Comparison of ENCODE assay signal across 9 mouse cellular contexts in genomic region chr7:46009578-46009977, GRCm38 (mm10). TPM values are rescaled to one million over a fixed set of nuclear protein-coding genes. Genes with fewer than 3 reads are reported as not detected.
DNase-seq lines count a peak whose midpoint lies in the region; ATAC-seq and TF ChIP-seq lines count a peak whose summit lies in the region.
"Had no signal": no experiment of that assay in that cellular context is flagged by ENCODE, and none has a peak within 500 bp of the region (broad histone marks: within the 10 kb centered on the region; RNA-seq: fewer than 3 reads in every experiment).

No protein-coding gene starts in this region.

- peak; percentile 95 for TF ChIP-seq RAD21 in MEL (IDR thresholded peaks at IDR 0.05; ENCODE audit: low read depth, low read length)

- no peaks in the 10 kb centered on the region for H3K79me2 ChIP-seq in MEL (ENCODE audit: control insufficient read depth, insufficient read depth, low read length, poor library complexity)

- no peak overlapping the region for H3K27ac ChIP-seq in MEL (ENCODE audit: control insufficient read depth, low read depth, low read length)
- H3K27ac ChIP-seq in forebrain, embryonic 14.5 days (ENCODE audit: low read depth, low read length), result no peak overlapping the region
- H3K27ac ChIP-seq in hindbrain, embryonic 15.5 days (replicated peaks), result no peak overlapping the region
- no peak overlapping the region for H3K27ac ChIP-seq in midbrain, embryonic 16.5 days (ENCODE audit: low read length)
- H3K27ac ChIP-seq in stomach, embryonic 15.5 days, result no peak overlapping the region

- H3K9me3 ChIP-seq in MEL (replicated peaks; ENCODE audit: insufficient read depth, low read length), result no peaks in the 10 kb centered on the region
- no peaks in the 10 kb centered on the region for H3K9me3 ChIP-seq in forebrain, embryonic 14.5 days (replicated peaks; ENCODE audit: control insufficient read depth, low read length)
- H3K9me3 ChIP-seq in hindbrain, embryonic 15.5 days, result no peaks in the 10 kb centered on the region
- H3K9me3 ChIP-seq in midbrain, embryonic 16.5 days (replicated peaks; ENCODE audit: control insufficient read depth, low read length, poor library complexity, severe bottlenecking), result no peaks in the 10 kb centered on the region
- no peaks in the 10 kb centered on the region for H3K9me3 ChIP-seq in stomach, embryonic 15.5 days

- H3K4me2 ChIP-seq in forebrain, embryonic 14.5 days (ENCODE audit: low read length), result no peak overlapping the region
- no peak overlapping the region for H3K4me2 ChIP-seq in hindbrain, embryonic 15.5 days
- H3K4me2 ChIP-seq in midbrain, embryonic 16.5 days (ENCODE audit: low read length), result no peak overlapping the region
- no peak overlapping the region for H3K4me2 ChIP-seq in stomach, embryonic 15.5 days

- H3K4me3 ChIP-seq in MEL (ENCODE audit: control insufficient read depth in 1 of 2, insufficient read depth in 1 of 2, low read depth in 2 of 2, low read length in 2 of 2), result no peak overlapping the region
- no peak overlapping the region for H3K4me3 ChIP-seq in forebrain, embryonic 14.5 days (ENCODE audit: low read depth, low read length)
- H3K4me3 ChIP-seq in hindbrain, embryonic 15.5 days, result no peak overlapping the region
- H3K4me3 ChIP-seq in midbrain, embryonic 16.5 days (ENCODE audit: low read depth, low read length), result no peak overlapping the region
- H3K4me3 ChIP-seq in stomach, embryonic 15.5 days (replicated peaks), result no peak overlapping the region

- H3K27me3 ChIP-seq in MEL (ENCODE audit: control insufficient read depth in 1 of 2, insufficient read depth in 2 of 2, low read length in 2 of 2), result no peaks in the 10 kb centered on the region
- no peaks in the 10 kb centered on the region for H3K27me3 ChIP-seq in forebrain, embryonic 14.5 days (replicated peaks; ENCODE audit: control insufficient read depth, insufficient read depth, low read length)
- H3K27me3 ChIP-seq in hindbrain, embryonic 15.5 days, result no peaks in the 10 kb centered on the region
- no peaks in the 10 kb centered on the region for H3K27me3 ChIP-seq in midbrain, embryonic 16.5 days (ENCODE audit: control insufficient read depth, insufficient read depth, low read depth, low read length)
- H3K27me3 ChIP-seq in stomach, embryonic 15.5 days (replicated peaks), result no peaks in the 10 kb centered on the region

- DNase-seq in 3T3-L1 (ENCODE audit: low read depth, low spot score) (peak; percentile 74), MEL (ENCODE audit: low read depth, low spot score) (peak; percentile 76)
- DNase-seq in cerebellum, adult 11-12 months, result peak; percentile 35
- DNase-seq in forebrain, embryonic 14.5 days (ENCODE audit: low spot score), result peak; percentile 84
- peak; percentile 41 to 46 for DNase-seq in left cerebral cortex, adult 8-10 months (ENCODE audit: low spot score in 2 of 2)

- H3K4me1 ChIP-seq in MEL (ENCODE audit: control insufficient read depth in 1 of 2, insufficient read depth in 2 of 2, low read length in 2 of 2), result peaks cover 0 to 4% of the 10 kb centered on the region in 2 experiments; a peak in 2 of 4 replicates
- no peaks in the 10 kb centered on the region; the same call in 1 of the 2 replicates for H3K4me1 ChIP-seq in forebrain, embryonic 14.5 days (ENCODE audit: control insufficient read depth, insufficient read depth, low read length)
- peaks cover 5% of the 10 kb centered on the region; the same call in 1 of the 2 replicates for H3K4me1 ChIP-seq in hindbrain, embryonic 15.5 days (replicated peaks)
- no peaks in the 10 kb centered on the region; the same call in 1 of the 2 replicates for H3K4me1 ChIP-seq in midbrain, embryonic 16.5 days (ENCODE audit: control insufficient read depth, insufficient read depth, low read length)
- peaks cover 14% of the 10 kb centered on the region for H3K4me1 ChIP-seq in stomach, embryonic 15.5 days

- ATAC-seq in forebrain, embryonic 14.5 days, result peak; percentile 71
- ATAC-seq in hindbrain, embryonic 15.5 days (ENCODE audit: low FRiP score, low read depth), result peak; percentile 52; the same call in 1 of the 2 replicates
- peak; percentile 59 for ATAC-seq in midbrain, embryonic 16.5 days
- peak; percentile 16; the same call in 1 of the 2 replicates for ATAC-seq in stomach, embryonic 15.5 days (ENCODE audit: insufficient read depth, low FRiP score, low read depth)

- TF ChIP-seq EP300 in MEL (IDR thresholded peaks at IDR 0.05; ENCODE audit: low read depth in 1 of 2, low read length in 2 of 2), result no peak

- 20% methylated on average over 5 of the region's 5 CpGs for WGBS in forebrain, embryonic 14.5 days
- WGBS in hindbrain, embryonic 15.5 days, result 16% methylated on average over 5 of the region's 5 CpGs
- WGBS in midbrain, embryonic 16.5 days, result 19% methylated on average over 5 of the region's 5 CpGs
- 13% methylated on average over 5 of the region's 5 CpGs for WGBS in stomach, embryonic 15.5 days

- TF ChIP-seq CTCF in MEL (IDR thresholded peaks at IDR 0.05 in 2 of 3, conservative IDR thresholded peaks at IDR 0.05 in 1 of 3; ENCODE audit: control insufficient read depth in 1 of 3, insufficient read depth in 1 of 3, low read depth in 2 of 3, low read length in 3 of 3, poor library complexity in 1 of 3, severe bottlenecking in 1 of 3), result peak; percentile 65 to 93 (median 74)

- no peak overlapping the region for H3K9ac ChIP-seq in MEL (ENCODE audit: control insufficient read depth, low read depth, low read length, poor library complexity, severe bottlenecking)
- no peak overlapping the region for H3K9ac ChIP-seq in forebrain, embryonic 14.5 days (ENCODE audit: low read length)
- H3K9ac ChIP-seq in hindbrain, embryonic 15.5 days, result no peak overlapping the region
- H3K9ac ChIP-seq in midbrain, embryonic 16.5 days (ENCODE audit: low read depth, low read length), result no peak overlapping the region
- H3K9ac ChIP-seq in stomach, embryonic 15.5 days, result no peak overlapping the region

- no peak for TF ChIP-seq POLR2A in MEL (IDR thresholded peaks at IDR 0.05; ENCODE audit: control insufficient read depth in 1 of 2, insufficient read depth in 1 of 2, low read depth in 1 of 2, low read length in 2 of 2, poor library complexity in 1 of 2)

- no peaks in the 10 kb centered on the region for H3K36me3 ChIP-seq in MEL (ENCODE audit: control insufficient read depth in 1 of 2, insufficient read depth in 2 of 2, low read length in 2 of 2)
- no peaks in the 10 kb centered on the region for H3K36me3 ChIP-seq in forebrain, embryonic 14.5 days (ENCODE audit: control insufficient read depth, insufficient read depth, low read length)
- no peaks in the 10 kb centered on the region for H3K36me3 ChIP-seq in hindbrain, embryonic 15.5 days
- H3K36me3 ChIP-seq in midbrain, embryonic 16.5 days (ENCODE audit: control insufficient read depth, insufficient read depth, low read length), result no peaks in the 10 kb centered on the region
- no peaks in the 10 kb centered on the region for H3K36me3 ChIP-seq in stomach, embryonic 15.5 days

TF ChIP-seq in MEL, 35 proteins besides CTCF, POLR2A, EP300 and RAD21 (continues in another document):
- TF ChIP-seq USF1 (IDR thresholded peaks at IDR 0.05; ENCODE audit: low read depth, low read length) (no peak), JUND (IDR thresholded peaks at IDR 0.05; ENCODE audit: low read depth, low read length) (0 out of 2 replicates have a peak, but pooled peaks have one; percentile 36), ZNF384 (IDR thresholded peaks at IDR 0.05; ENCODE audit: low read depth, low read length) (peak; percentile 55; the same call in 1 of the 2 replicates), MAZ (IDR thresholded peaks at IDR 0.05; ENCODE audit: low read depth, low read length) (no peak), GABPA (IDR thresholded peaks at IDR 0.05; ENCODE audit: low read depth, low read length) (no peak), CHD1 (IDR thresholded peaks at IDR 0.05; ENCODE audit: low read depth, low read length) (no peak), ZKSCAN1 (IDR thresholded peaks at IDR 0.05; ENCODE audit: low read depth, low read length) (no peak), MAX (IDR thresholded peaks at IDR 0.05; ENCODE audit: low read length) (no peak), E2F4 (IDR thresholded peaks at IDR 0.05; ENCODE audit: borderline replicate concordance, low read depth, low read length) (no peak), MYC (IDR thresholded peaks at IDR 0.05; ENCODE audit: low read depth, low read length) (no peak), USF2 (IDR thresholded peaks at IDR 0.05; ENCODE audit: borderline replicate concordance in 1 of 2, insufficient read depth in 1 of 2, low read depth in 1 of 2, low read length in 2 of 2) (no peak), BHLHE40 (IDR thresholded peaks at IDR 0.05; ENCODE audit: borderline replicate concordance, low read depth, low read length) (no peak), CHD2 (IDR thresholded peaks at IDR 0.05; ENCODE audit: low read length) (no peak), ZMIZ1 (IDR thresholded peaks at IDR 0.05; ENCODE audit: low read depth, low read length) (no peak), POLR2AphosphoS5 (IDR thresholded peaks at IDR 0.05; ENCODE audit: borderline replicate concordance, low read depth, low read length) (no peak), GATA1 (IDR thresholded peaks at IDR 0.05; ENCODE audit: low read depth, low read length) (no peak), NELFE (IDR thresholded peaks at IDR 0.05; ENCODE audit: low read depth, low read length) (no peak), TBP (IDR thresholded peaks at IDR 0.05; ENCODE audit: low read depth, low read length) (0 out of 2 replicates have a peak, but pooled peaks have one; percentile 22)

RNA-seq across cellular contexts. Expression of gene Abcc6, which starts 20.5 kb away (rescaled TPM):
- total RNA-seq in MEL (2012; rRNA removed), result 0.12 TPM in 1 of 2 replicates, not detected in the other
- under 1 TPM in 1 of 2 experiments, not detected in 1; 0.04 TPM for polyA plus RNA-seq in MEL (2012; ENCODE audit: insufficient read depth in 1 of 2, insufficient read length in 2 of 2, low read depth in 1 of 2, low replicate concordance in 2 of 2, missing spikeins in 1 of 2)
- polyA plus RNA-seq in forebrain, embryonic 14.5 days (2014; fragmentation: Nextera tagmentation; extraction: Ambion mirVana), result 0.30 and 0.33 TPM in 2 replicates
- 0.52 and 0.82 TPM in 2 replicates for polyA plus RNA-seq in hindbrain, embryonic 15.5 days (2015; fragmentation: Nextera tagmentation; extraction: Ambion mirVana)
- total RNA-seq in left cerebral cortex, adult 8-10 months (2022), result 1 to 10 TPM; 1.9 to 2.5 (median 2.3) TPM
- 0.27 and 0.45 TPM in 2 replicates for polyA plus RNA-seq in midbrain, embryonic 16.5 days (2015; fragmentation: Nextera tagmentation; extraction: Ambion mirVana)
- 1.3 and 2.0 TPM in 2 replicates for polyA plus RNA-seq in stomach, embryonic 15.5 days (2015; fragmentation: Nextera tagmentation; extraction: Ambion mirVana)
- polyA plus RNA-seq: heart, embryonic 14.5 days had no signal

RNA-seq across cellular contexts. Expression of gene Nomo1, which starts 23.9 kb away (rescaled TPM):
- total RNA-seq in MEL (2012; rRNA removed), result 159 and 197 TPM in 2 replicates
- polyA plus RNA-seq in MEL (2012; ENCODE audit: insufficient read depth in 1 of 2, insufficient read length in 2 of 2, low read depth in 1 of 2, low replicate concordance in 2 of 2, missing spikeins in 1 of 2), result 1,000 to 10,000 TPM in 1 of 2 experiments, 100 to 1,000 TPM in 1; 195 to 1,239 TPM
- 19.6 and 25.9 TPM in 2 replicates for polyA plus RNA-seq in forebrain, embryonic 14.5 days (2014; fragmentation: Nextera tagmentation; extraction: Ambion mirVana)
- 45.8 and 47.0 TPM in 2 replicates for polyA plus RNA-seq in hindbrain, embryonic 15.5 days (2015; fragmentation: Nextera tagmentation; extraction: Ambion mirVana)
- total RNA-seq in left cerebral cortex, adult 8-10 months (2022), result 100 to 1,000 TPM; 100 to 108 (median 103) TPM
- polyA plus RNA-seq in midbrain, embryonic 16.5 days (2015; fragmentation: Nextera tagmentation; extraction: Ambion mirVana), result 45.0 and 47.0 TPM in 2 replicates
- 44.7 and 54.1 TPM in 2 replicates for polyA plus RNA-seq in stomach, embryonic 15.5 days (2015; fragmentation: Nextera tagmentation; extraction: Ambion mirVana)

Comparison
In these comparisons a context has a peak if more than half of its experiments do, and no peak if none do; other contexts are left out.
1. ATAC-seq: peak in every context shown above with its lines; median percentile 71 in forebrain, embryonic 14.5 days; 59 in midbrain, embryonic 16.5 days; 52 in hindbrain, embryonic 15.5 days; 16 in stomach, embryonic 15.5 days.